In genomic region chr10:90830591-90831287, GRCm38 (mm10) we compare ENCODE assay signal across 11 mouse cellular contexts.
A peak's percentile ranks its signal among the peaks of the same experiment; 100 is the strongest.
DNase-seq lines count a peak whose midpoint lies in the region; ATAC-seq lines count a peak whose summit lies in the region.
"Had no signal": no experiment of that assay in that cellular context is flagged by ENCODE, and none has a peak within 500 bp of the region (broad histone marks: within the 10 kb centered on the region; RNA-seq: fewer than 3 reads in every experiment).

No protein-coding gene starts in this region.

- intact Hi-C loops in left cerebral cortex, postnatal 14 days (cut with DNase I), result loop anchor here (10.0 kb wide), 1 partner anchor 204 kb away; no protein-coding TSS in a partner anchor

- H3K27me3 ChIP-seq in forebrain, embryonic 11.5 days (ENCODE audit: control insufficient read depth, insufficient read depth, low read length), result peaks cover 42% of the 10 kb centered on the region
- 0 out of 2 replicates have a peak, but pooled peaks cover 7% of the 10 kb centered on the region for H3K27me3 ChIP-seq in neural tube, embryonic 15.5 days (replicated peaks)
- H3K27me3 ChIP-seq in heart, embryonic 11.5 days (ENCODE audit: control insufficient read depth, insufficient read depth, low read length), result peaks cover 60% of the 10 kb centered on the region

- WGBS in forebrain, embryonic 11.5 days, result 1% methylated on average over 21 of the region's 21 CpGs
- WGBS in neural tube, embryonic 15.5 days, result 2% methylated on average over 21 of the region's 21 CpGs
- 4% methylated on average over 21 of the region's 21 CpGs for WGBS in heart, embryonic 11.5 days (ENCODE audit: insufficient replicate concordance)

- H3K9ac ChIP-seq in forebrain, embryonic 11.5 days (ENCODE audit: low read length), result no peak overlapping the region; the same call in 1 of the 2 replicates
- H3K9ac ChIP-seq in neural tube, embryonic 15.5 days (replicated peaks), result peak overlapping the region; percentile 68
- no peak overlapping the region for H3K9ac ChIP-seq in heart, embryonic 11.5 days (ENCODE audit: low read depth, low read length)

- H3K4me2 ChIP-seq in forebrain, embryonic 11.5 days (ENCODE audit: low read depth, low read length, severe bottlenecking), result peak overlapping the region; percentile 95
- H3K4me2 ChIP-seq in neural tube, embryonic 15.5 days, result peak overlapping the region; percentile 66
- H3K4me2 ChIP-seq in heart, embryonic 11.5 days, result no peak overlapping the region

- no peaks in the 10 kb centered on the region for H3K36me3 ChIP-seq in forebrain, embryonic 11.5 days (ENCODE audit: control insufficient read depth, insufficient read depth, low read length)
- no peaks in the 10 kb centered on the region for H3K36me3 ChIP-seq in neural tube, embryonic 15.5 days
- no peaks in the 10 kb centered on the region for H3K36me3 ChIP-seq in heart, embryonic 11.5 days (ENCODE audit: control insufficient read depth, insufficient read depth, low read length)

- H3K4me3 ChIP-seq in forebrain, embryonic 11.5 days (ENCODE audit: low read depth, low read length), result peak overlapping the region; percentile 68; the same call in 1 of the 2 replicates
- peak overlapping the region; percentile 57 for H3K4me3 ChIP-seq in neural tube, embryonic 15.5 days (replicated peaks)
- no peak overlapping the region for H3K4me3 ChIP-seq in heart, embryonic 11.5 days (ENCODE audit: low read depth, low read length)
- H3K4me3 ChIP-seq: erythroblast, embryonic 14.5 days had no signal

- H3K4me1 ChIP-seq in forebrain, embryonic 11.5 days (replicated peaks; ENCODE audit: control insufficient read depth, insufficient read depth, low read length), result peaks cover 5% of the 10 kb centered on the region; the same call in 1 of the 2 replicates
- H3K4me1 ChIP-seq in neural tube, embryonic 15.5 days, result peaks cover 26% of the 10 kb centered on the region
- H3K4me1 ChIP-seq in heart, embryonic 11.5 days (ENCODE audit: control insufficient read depth, insufficient read depth, low read length), result no peaks in the 10 kb centered on the region

- peak; percentile 15 to 36 for DNase-seq in cerebellum, postnatal 36 days
- DNase-seq in forebrain, embryonic 11.5 days (ENCODE audit: low spot score), result peak; percentile 54
- peak; percentile 51 to 72 for DNase-seq in left cerebral cortex, postnatal 14 days (ENCODE audit: low spot score in 2 of 2)
- DNase-seq in lung, postnatal 25 days (ENCODE audit: low spot score), result no peak
- no peak for DNase-seq in lung, adult 18-20 months
- DNase-seq: lung, postnatal 4 days had no signal

- ATAC-seq in forebrain, embryonic 11.5 days (replicated peaks; ENCODE audit: low FRiP score), result no peak
- ATAC-seq in neural tube, embryonic 15.5 days (ENCODE audit: low FRiP score), result no peak
- ATAC-seq in heart, embryonic 11.5 days (replicated peaks; ENCODE audit: insufficient number of reproducible peaks, low FRiP score, low TSS enrichment), result no peak
- ATAC-seq: Patski had no signal

- no peaks in the 10 kb centered on the region for H3K9me3 ChIP-seq in forebrain, embryonic 11.5 days (ENCODE audit: control insufficient read depth, low read length)
- H3K9me3 ChIP-seq in neural tube, embryonic 15.5 days (replicated peaks), result no peaks in the 10 kb centered on the region
- no peaks in the 10 kb centered on the region for H3K9me3 ChIP-seq in heart, embryonic 11.5 days (replicated peaks; ENCODE audit: control insufficient read depth, low read length)

- H3K27ac ChIP-seq in forebrain, embryonic 11.5 days (ENCODE audit: low read depth, low read length), result no peak overlapping the region
- H3K27ac ChIP-seq in neural tube, embryonic 15.5 days (replicated peaks), result peak overlapping the region; percentile 90
- no peak overlapping the region for H3K27ac ChIP-seq in heart, embryonic 11.5 days (ENCODE audit: low read depth, low read length)
- H3K27ac ChIP-seq: kidney, postnatal 0 days had no signal

Comparison
In these comparisons a context has a peak if more than half of its experiments do, and no peak if none do; other contexts are left out.
1. DNase-seq: peak in cerebellum, postnatal 36 days (2 of 2), forebrain, embryonic 11.5 days (single experiment) and left cerebral cortex, postnatal 14 days (2 of 2); none in lung, postnatal 25 days (single experiment) and lung, adult 18-20 months (0 of 2).